Mouse (Mus musculus): ENCODE measurements around the gene Efna5. TPM values are rescaled to one million over a fixed set of nuclear protein-coding genes. Genes with fewer than 3 reads are reported as not detected.

Gene Efna5
- polyA plus RNA-seq, 1 experiment, result 1.9 TPM

DNA sequence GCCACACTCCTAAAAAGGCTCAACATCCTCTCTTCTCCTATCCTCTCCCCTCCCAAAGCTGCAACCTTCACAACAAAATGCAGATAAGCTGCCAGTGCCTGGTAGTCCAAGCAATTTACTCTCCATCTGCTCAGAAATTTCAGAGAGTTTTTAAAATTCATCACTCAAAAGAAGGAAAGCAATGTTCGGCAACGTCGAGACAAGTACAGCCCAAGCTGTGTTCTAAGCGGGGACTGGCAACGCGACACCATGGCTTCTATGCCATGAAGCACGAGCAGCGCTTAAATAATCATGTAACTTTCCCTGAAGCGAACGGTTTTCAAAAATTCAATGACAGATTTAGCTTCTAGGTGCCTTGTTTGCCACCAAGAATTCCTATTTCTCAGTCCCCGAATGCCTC is 59.9 kb downstream of the Efna5 start:
- Histone ChIP-seq H3K27me3 (ENCODE audit: control insufficient read depth, insufficient read depth, low read length) (no peaks in the 10 kb centered on the region), H3K36me3 (ENCODE audit: control insufficient read depth, insufficient read depth, low read length) (no peaks in the 10 kb centered on the region), H3K4me3 (ENCODE audit: control insufficient read depth, insufficient read depth, low read length) (no peak overlapping the region), H3K27ac (ENCODE audit: control insufficient read depth, insufficient read depth, low read length) (no peak overlapping the region), H3K4me1 (replicated peaks; ENCODE audit: control insufficient read depth, insufficient read depth, low read length) (peaks cover 14% of the 10 kb centered on the region)
- 96% methylated on average over 11 of the region's 11 CpGs for WGBS
- DNase-seq, result no peak
- TF ChIP-seq CTCF (IDR thresholded peaks at IDR 0.05; ENCODE audit: borderline replicate concordance, control insufficient read depth, extremely low read depth, insufficient read depth, low read length, poor library complexity), result no peak
- TF ChIP-seq POLR2A (IDR thresholded peaks at IDR 0.05; ENCODE audit: control insufficient read depth, extremely low read depth, insufficient read depth, low read length, poor library complexity), result no peak

DNA sequence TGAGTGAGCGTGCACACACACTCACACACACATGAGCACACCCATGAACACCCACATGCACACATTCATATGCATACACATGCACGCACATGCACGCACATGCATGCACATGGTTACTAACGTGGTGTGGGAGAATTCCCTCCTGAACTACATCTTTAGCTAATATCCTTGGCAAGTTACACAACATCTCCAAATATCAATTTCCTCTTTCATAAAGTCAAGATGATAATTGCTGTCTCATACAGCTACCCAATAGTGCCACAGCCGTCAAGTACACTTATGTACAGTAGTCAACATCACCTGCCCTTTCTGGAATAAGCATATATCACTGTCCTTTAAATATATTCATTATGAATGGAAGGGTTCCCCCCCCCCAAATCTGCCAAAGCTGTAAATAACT is 61.2 kb downstream of the Efna5 start:
- H3K27me3 ChIP-seq (ENCODE audit: control insufficient read depth, insufficient read depth, low read length), result no peaks in the 10 kb centered on the region
- peaks cover 14% of the 10 kb centered on the region for H3K4me1 ChIP-seq (replicated peaks; ENCODE audit: control insufficient read depth, insufficient read depth, low read length)
- DNase-seq, result no peak
- TF ChIP-seq POLR2A (IDR thresholded peaks at IDR 0.05; ENCODE audit: control insufficient read depth, extremely low read depth, insufficient read depth, low read length, poor library complexity) (no peak), CTCF (IDR thresholded peaks at IDR 0.05; ENCODE audit: borderline replicate concordance, control insufficient read depth, extremely low read depth, insufficient read depth, low read length, poor library complexity) (no peak)
- no peak overlapping the region for H3K4me3 ChIP-seq (ENCODE audit: control insufficient read depth, insufficient read depth, low read length)
- H3K36me3 ChIP-seq (ENCODE audit: control insufficient read depth, insufficient read depth, low read length), result no peaks in the 10 kb centered on the region
- WGBS, result 94% methylated on average over 5 of the region's 5 CpGs
- H3K27ac ChIP-seq (ENCODE audit: control insufficient read depth, insufficient read depth, low read length), result no peak overlapping the region

- TF ChIP-seq CTCF (IDR thresholded peaks at IDR 0.05; ENCODE audit: borderline replicate concordance, control insufficient read depth, extremely low read depth, insufficient read depth, low read length, poor library complexity) (no peak), POLR2A (IDR thresholded peaks at IDR 0.05; ENCODE audit: control insufficient read depth, extremely low read depth, insufficient read depth, low read length, poor library complexity) (no peak)
These were observed 62.3 kb downstream of the Efna5 start for GRCm38 (mm10) chr17:62818821-62819220.

GRCm38 (mm10) chr17:62818337-62818736 is 62.8 kb downstream of the Efna5 start:
- TF ChIP-seq POLR2A (IDR thresholded peaks at IDR 0.05; ENCODE audit: control insufficient read depth, extremely low read depth, insufficient read depth, low read length, poor library complexity) (no peak), CTCF (IDR thresholded peaks at IDR 0.05; ENCODE audit: borderline replicate concordance, control insufficient read depth, extremely low read depth, insufficient read depth, low read length, poor library complexity) (no peak)
- Histone ChIP-seq H3K4me1 (replicated peaks; ENCODE audit: control insufficient read depth, insufficient read depth, low read length) (peaks cover 14% of the 10 kb centered on the region), H3K27ac (ENCODE audit: control insufficient read depth, insufficient read depth, low read length) (no peak overlapping the region; the same call in 1 of the 2 replicates), H3K36me3 (ENCODE audit: control insufficient read depth, insufficient read depth, low read length) (no peaks in the 10 kb centered on the region), H3K27me3 (ENCODE audit: control insufficient read depth, insufficient read depth, low read length) (no peaks in the 10 kb centered on the region), H3K4me3 (ENCODE audit: control insufficient read depth, insufficient read depth, low read length) (no peak overlapping the region)
- 31% methylated on average over 2 of the region's 2 CpGs for WGBS
- DNase-seq, result peak; percentile 7

More at GRCm38 (mm10) chr17:62818821-62819220, 62.3 kb downstream of the Efna5 start:
- Histone ChIP-seq H3K27me3 (ENCODE audit: control insufficient read depth, insufficient read depth, low read length) (no peaks in the 10 kb centered on the region), H3K4me1 (replicated peaks; ENCODE audit: control insufficient read depth, insufficient read depth, low read length) (peaks cover 14% of the 10 kb centered on the region), H3K27ac (ENCODE audit: control insufficient read depth, insufficient read depth, low read length) (no peak overlapping the region; the same call in 1 of the 2 replicates), H3K4me3 (ENCODE audit: control insufficient read depth, insufficient read depth, low read length) (no peak overlapping the region), H3K36me3 (ENCODE audit: control insufficient read depth, insufficient read depth, low read length) (no peaks in the 10 kb centered on the region)
- 7% methylated on average over 8 of the region's 8 CpGs for whole genome bisulfite sequencing
- DNase-seq, result peak; percentile 42

DNA sequence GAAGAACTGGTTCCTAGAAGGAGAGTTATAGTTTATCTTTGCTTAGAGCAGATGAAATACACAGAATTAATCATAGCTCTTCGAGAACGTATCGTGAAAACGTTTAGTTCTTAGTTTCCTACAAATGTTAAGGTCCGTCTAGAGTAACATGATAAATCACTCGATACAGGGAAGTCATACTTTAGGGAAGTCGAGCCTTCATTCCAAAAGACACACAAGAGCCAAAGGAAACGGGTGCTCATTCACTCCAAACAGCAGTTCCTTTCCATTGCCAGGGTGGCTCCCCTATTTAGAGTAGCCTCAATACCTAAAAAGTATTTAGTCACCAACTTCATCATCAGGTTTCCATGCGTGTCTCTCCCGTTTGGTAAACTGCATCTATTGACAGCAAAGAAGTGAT is 64.2 kb downstream of the Efna5 start:
- WGBS, result 42% methylated on average over 10 of the region's 10 CpGs
- H3K27ac ChIP-seq (ENCODE audit: control insufficient read depth, insufficient read depth, low read length), result no peak overlapping the region
- H3K27me3 ChIP-seq (ENCODE audit: control insufficient read depth, insufficient read depth, low read length), result no peaks in the 10 kb centered on the region
- no peaks in the 10 kb centered on the region for H3K36me3 ChIP-seq (ENCODE audit: control insufficient read depth, insufficient read depth, low read length)
- peaks cover 14% of the 10 kb centered on the region for H3K4me1 ChIP-seq (replicated peaks; ENCODE audit: control insufficient read depth, insufficient read depth, low read length)
- H3K4me3 ChIP-seq (ENCODE audit: control insufficient read depth, insufficient read depth, low read length), result no peak overlapping the region
- TF ChIP-seq CTCF (IDR thresholded peaks at IDR 0.05; ENCODE audit: borderline replicate concordance, control insufficient read depth, extremely low read depth, insufficient read depth, low read length, poor library complexity), result no peak
- no peak for TF ChIP-seq POLR2A (IDR thresholded peaks at IDR 0.05; ENCODE audit: control insufficient read depth, extremely low read depth, insufficient read depth, low read length, poor library complexity)
- no peak for DNase-seq

GRCm38 (mm10) chr17:62813461-62813860 is 67.7 kb downstream of the Efna5 start:
- DNase-seq, result no peak
- no peak for TF ChIP-seq POLR2A (IDR thresholded peaks at IDR 0.05; ENCODE audit: control insufficient read depth, extremely low read depth, insufficient read depth, low read length, poor library complexity)
- no peak for TF ChIP-seq CTCF (IDR thresholded peaks at IDR 0.05; ENCODE audit: borderline replicate concordance, control insufficient read depth, extremely low read depth, insufficient read depth, low read length, poor library complexity)
- H3K4me3 ChIP-seq (ENCODE audit: control insufficient read depth, insufficient read depth, low read length), result no peak overlapping the region
- no peak overlapping the region for H3K27ac ChIP-seq (ENCODE audit: control insufficient read depth, insufficient read depth, low read length)
- no peaks in the 10 kb centered on the region for H3K27me3 ChIP-seq (ENCODE audit: control insufficient read depth, insufficient read depth, low read length)
- H3K4me1 ChIP-seq (replicated peaks; ENCODE audit: control insufficient read depth, insufficient read depth, low read length), result peaks cover 7% of the 10 kb centered on the region
- H3K36me3 ChIP-seq (ENCODE audit: control insufficient read depth, insufficient read depth, low read length), result no peaks in the 10 kb centered on the region
- 77% methylated on average over 6 of the region's 6 CpGs for WGBS

GRCm38 (mm10) chr17:62807891-62808290 is 73.2 kb downstream of the Efna5 start:
- no peak for DNase-seq
- Histone ChIP-seq H3K27ac (ENCODE audit: control insufficient read depth, insufficient read depth, low read length) (no peak overlapping the region), H3K4me1 (replicated peaks; ENCODE audit: control insufficient read depth, insufficient read depth, low read length) (no peaks in the 10 kb centered on the region), H3K27me3 (ENCODE audit: control insufficient read depth, insufficient read depth, low read length) (no peaks in the 10 kb centered on the region), H3K4me3 (ENCODE audit: control insufficient read depth, insufficient read depth, low read length) (no peak overlapping the region), H3K36me3 (ENCODE audit: control insufficient read depth, insufficient read depth, low read length) (no peaks in the 10 kb centered on the region)
- 3% methylated on average over 4 of the region's 4 CpGs for WGBS
- TF ChIP-seq POLR2A (IDR thresholded peaks at IDR 0.05; ENCODE audit: control insufficient read depth, extremely low read depth, insufficient read depth, low read length, poor library complexity) (no peak), CTCF (IDR thresholded peaks at IDR 0.05; ENCODE audit: borderline replicate concordance, control insufficient read depth, extremely low read depth, insufficient read depth, low read length, poor library complexity) (no peak)
